Mouse (Mus musculus) intestine, embryonic 16.5 days (tissue): ENCODE results near the gene Supt3. TPM values are rescaled to one million over a fixed set of nuclear protein-coding genes. Genes with fewer than 3 reads are reported as not detected.

Experiments used
- ATAC-seq: fragments of 200-750 bp; cut with Nextera tagmentation; 2 replicates; pipeline ENCODE4 v1.8.0; 2017; ENCODE audit warnings: moderate TSS enrichment, moderate library complexity
- H3K27ac ChIP-seq: fragments of 300-500 bp; sonication (generic); 2 replicates; pipeline ENCODE4 v1.5.1; 2014; ENCODE audit warnings: mild to moderate bottlenecking, low read length
- H3K27me3 ChIP-seq: fragments of 300-500 bp; sonication (generic); replicated peaks from 2 replicates; pipeline ENCODE4 v1.6.1; 2014; ENCODE audit warnings: low read length, control low read depth, mixed read lengths; ENCODE audit not compliant: control insufficient read depth, insufficient read depth
- H3K36me3 ChIP-seq: fragments of 300-500 bp; sonication (generic); 2 replicates; pipeline ENCODE4 v1.6.1; 2014; ENCODE audit warnings: low read length, control low read depth; ENCODE audit not compliant: control insufficient read depth, insufficient read depth
- H3K4me1 ChIP-seq: fragments of 300-500 bp; sonication (generic); 2 replicates; pipeline ENCODE4 v1.6.1; 2014; ENCODE audit warnings: low read length, control low read depth, mixed read lengths; ENCODE audit not compliant: control insufficient read depth, insufficient read depth
- H3K4me2 ChIP-seq: fragments of 300-500 bp; sonication (generic); 2 replicates; pipeline ENCODE4 v1.6.1; 2014; ENCODE audit warnings: low read depth, low read length, control low read depth
- H3K4me3 ChIP-seq: fragments of 300-500 bp; sonication (generic); 2 replicates; pipeline ENCODE4 v1.5.1; 2014; ENCODE audit warnings: mild to moderate bottlenecking, low read length
- H3K9ac ChIP-seq: fragments of 300-500 bp; sonication (generic); 2 replicates; pipeline ENCODE4 v1.6.1; 2014; ENCODE audit warnings: low read depth, low read length
- H3K9me3 ChIP-seq: fragments of 300-500 bp; sonication (generic); 2 replicates; pipeline ENCODE4 v1.6.1; 2016; ENCODE audit warnings: low read length, control low read depth; ENCODE audit not compliant: control insufficient read depth
- WGBS: fragments of 180-500 bp; shearing (Covaris S2); extraction: QIAGEN DNeasy Blood & Tissue Kit; methylation state at CpG from one replicate; pipeline ENCODE4 v1.1.7; 2014; 5-methylcytosine and 5-hydroxymethylcytosine counted together
- polyA plus RNA-seq: library from polyadenylated mRNA; unstranded; fragments of >200 nt; fragmentation: Nextera tagmentation; extraction: Ambion mirVana; gene quantifications from 2 replicates; pipeline ENCODE4 v1.2.1, GENCODE M21; 2015

Gene Supt3
- polyA plus RNA-seq, 1 experiment from 2014 or later = 15.7 TPM

DNA sequence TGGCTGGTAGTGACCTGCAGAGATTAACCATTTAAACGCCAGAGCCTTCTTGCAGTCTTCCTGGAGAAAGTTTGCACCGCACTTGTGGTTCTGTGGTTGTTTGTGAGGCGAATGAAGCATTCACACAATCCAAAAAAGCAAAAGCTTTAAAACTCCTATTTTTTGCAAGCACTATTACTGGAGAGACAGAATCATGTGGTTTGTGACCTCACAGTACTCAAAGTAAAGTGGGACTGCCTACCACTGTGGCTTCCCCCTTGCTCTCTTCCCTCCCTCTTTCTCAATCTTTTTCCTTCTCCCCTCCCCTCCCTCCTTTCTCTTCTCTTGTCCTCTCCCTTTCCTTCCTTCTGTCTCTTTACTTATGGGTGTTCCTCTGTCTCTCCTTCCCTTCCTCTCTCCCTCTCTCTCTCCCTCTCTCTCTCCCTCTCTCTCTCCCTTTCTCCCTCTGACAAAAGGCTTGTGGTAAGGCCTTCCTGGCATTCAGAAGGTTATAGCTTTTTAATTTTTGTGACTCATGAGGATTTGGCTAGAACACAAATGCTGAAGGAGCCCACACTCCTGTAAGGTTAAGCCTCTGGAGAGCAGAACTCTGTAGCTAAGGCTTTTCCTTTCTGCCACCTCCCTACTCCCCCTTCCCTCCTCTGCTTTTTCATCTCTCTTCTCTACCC is 37.7 kb downstream of the Supt3 start, which contains the start of gene Runx2:
TSS of gene Runx2 (minus strand) at position 290 of the 668 bp plus-strand sequence.
- Histone ChIP-seq H3K4me1 (no peaks in the 10 kb centered on the region; the same call in 1 of the 2 replicates), H3K27ac (no peak within 1 kb of the TSS), H3K36me3 (no peaks in the 10 kb centered on the region), H3K27me3 (no peaks in the 10 kb centered on the region), H3K4me2 (no peak within 1 kb of the TSS), H3K9ac (no peak within 1 kb of the TSS), H3K9me3 (no peaks in the 10 kb centered on the region), H3K4me3 (no peak within 1 kb of the TSS)
- no peak for ATAC-seq
- WGBS = 47% methylated on average over 3 of the region's 3 CpGs

DNA sequence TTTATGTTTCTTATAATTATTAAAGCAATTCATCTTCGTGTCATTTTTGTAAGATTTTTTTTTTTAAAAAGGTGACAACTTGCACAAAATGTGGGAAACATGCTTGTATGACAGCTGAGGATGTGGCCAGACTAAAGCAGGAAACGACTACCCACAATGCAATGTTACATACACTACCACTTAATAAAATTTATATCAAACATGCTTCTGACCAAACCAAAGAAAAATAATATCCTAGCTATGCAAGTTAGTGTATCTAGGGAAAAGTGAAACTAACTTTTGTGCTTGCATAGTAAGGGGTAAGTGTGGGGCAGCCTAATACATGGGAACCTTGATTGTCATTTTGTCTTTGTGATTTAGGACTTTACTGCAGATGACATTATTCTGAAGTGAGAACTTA is 41.9 kb downstream of the Supt3 start:
- no peak overlapping the region for H3K4me3 ChIP-seq
- H3K27ac ChIP-seq = no peak overlapping the region
- no peaks in the 10 kb centered on the region for H3K36me3 ChIP-seq
- no peaks in the 10 kb centered on the region for H3K27me3 ChIP-seq
- no peak overlapping the region for H3K9ac ChIP-seq
- H3K4me2 ChIP-seq = no peak overlapping the region
- H3K9me3 ChIP-seq = no peaks in the 10 kb centered on the region
- 73% methylated on average over 2 of the region's 2 CpGs for WGBS
- no peak for ATAC-seq
- no peaks in the 10 kb centered on the region; the same call in 1 of the 2 replicates for H3K4me1 ChIP-seq

DNA sequence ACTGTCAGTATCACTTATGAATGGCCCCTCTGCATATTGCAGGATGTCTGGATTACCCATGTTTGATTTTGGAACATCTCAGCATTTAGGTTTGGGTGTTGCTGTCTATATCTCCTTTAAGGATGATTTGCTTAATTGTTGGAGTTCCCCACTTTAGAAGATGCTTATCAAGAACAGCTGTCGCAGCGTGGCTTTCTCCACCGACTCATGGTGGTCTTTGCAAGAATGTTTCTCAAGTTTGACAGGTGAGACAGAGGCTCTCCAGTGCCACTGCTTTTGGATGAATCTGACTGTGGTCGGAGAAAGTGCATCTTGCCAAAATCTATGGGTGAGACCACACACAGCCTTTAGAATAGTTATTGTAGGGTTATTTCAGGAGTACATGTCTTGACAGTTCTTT is 42.9 kb downstream of the Supt3 start:
- Histone ChIP-seq H3K27ac (no peak overlapping the region), H3K4me1 (no peaks in the 10 kb centered on the region), H3K36me3 (no peaks in the 10 kb centered on the region), H3K9me3 (no peaks in the 10 kb centered on the region), H3K4me3 (no peak overlapping the region), H3K27me3 (no peaks in the 10 kb centered on the region), H3K9ac (no peak overlapping the region), H3K4me2 (no peak overlapping the region)
- ATAC-seq = no peak
- 71% methylated on average over 4 of the region's 4 CpGs for WGBS

DNA sequence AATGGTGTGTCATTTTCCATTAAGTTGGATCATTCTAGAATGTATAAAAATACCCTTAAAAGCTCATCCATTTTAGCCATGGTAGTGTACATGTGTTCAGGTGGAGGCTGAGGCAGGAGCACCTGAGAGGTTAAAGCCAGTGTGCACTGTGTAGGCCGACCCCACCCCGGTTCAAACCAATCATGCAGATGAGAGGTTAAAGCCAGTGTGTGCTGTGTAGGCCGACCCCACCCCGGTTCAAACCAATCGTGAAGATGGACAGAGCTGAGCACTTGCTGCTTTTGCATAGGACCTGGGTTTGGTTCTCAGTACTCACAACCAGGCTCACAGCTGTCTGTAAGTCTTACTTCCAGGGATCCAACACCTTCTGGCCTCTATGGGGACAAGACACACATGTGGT is 45.0 kb downstream of the Supt3 start:
- no peaks in the 10 kb centered on the region for H3K36me3 ChIP-seq
- no peaks in the 10 kb centered on the region for H3K9me3 ChIP-seq
- no peak overlapping the region for H3K27ac ChIP-seq
- H3K4me3 ChIP-seq = no peak overlapping the region
- H3K4me2 ChIP-seq = no peak overlapping the region
- no peak for ATAC-seq
- H3K9ac ChIP-seq = no peak overlapping the region
- H3K27me3 ChIP-seq = no peaks in the 10 kb centered on the region
- 88% methylated on average over 5 of the region's 5 CpGs for WGBS
- H3K4me1 ChIP-seq = no peaks in the 10 kb centered on the region

DNA sequence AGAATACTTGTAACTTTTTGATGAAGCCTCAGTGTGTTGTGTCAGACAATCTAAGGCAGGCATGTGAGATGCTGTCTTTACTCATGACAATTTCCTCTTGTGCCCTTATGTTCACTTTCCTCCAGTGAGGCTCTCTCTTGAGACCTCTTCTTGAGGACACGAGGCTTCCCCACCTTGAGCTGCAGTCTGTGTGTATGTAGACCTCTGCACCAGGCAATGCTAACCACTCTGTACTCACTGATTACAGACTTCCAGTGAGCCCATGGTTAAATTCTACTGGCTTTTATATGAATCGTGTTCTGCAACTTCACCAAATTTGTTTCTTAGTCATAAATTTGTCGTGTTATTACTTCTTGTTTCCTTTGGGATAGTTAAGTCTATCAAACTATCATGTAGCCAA is 50.2 kb downstream of the Supt3 start:
- no peak overlapping the region for H3K9ac ChIP-seq
- no peaks in the 10 kb centered on the region for H3K9me3 ChIP-seq
- no peak overlapping the region for H3K27ac ChIP-seq
- no peak overlapping the region for H3K4me2 ChIP-seq
- WGBS = 76% methylated on average over 3 of the region's 3 CpGs
- no peaks in the 10 kb centered on the region for H3K4me1 ChIP-seq
- H3K4me3 ChIP-seq = no peak overlapping the region
- no peaks in the 10 kb centered on the region for H3K27me3 ChIP-seq
- no peak for ATAC-seq
- H3K36me3 ChIP-seq = no peaks in the 10 kb centered on the region

DNA sequence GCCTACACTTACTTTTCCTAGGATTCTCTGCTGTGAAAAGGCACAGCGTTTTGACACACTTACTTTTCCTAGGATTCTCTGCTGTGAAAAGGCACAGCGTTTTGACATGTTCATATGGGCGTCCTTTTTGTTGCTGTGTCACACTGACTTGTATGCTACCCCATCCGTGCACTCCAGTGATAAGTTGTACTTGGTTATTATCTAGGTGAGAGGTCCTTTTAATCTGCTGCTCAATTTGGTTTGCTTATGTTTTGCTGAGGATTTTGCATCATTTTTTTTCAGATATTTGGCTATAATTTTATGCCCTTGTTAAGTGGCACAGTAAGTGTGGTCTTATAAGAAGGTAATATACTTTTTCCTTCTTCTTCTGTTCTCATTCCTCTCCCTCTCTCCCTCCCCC is 51.0 kb downstream of the Supt3 start:
- Histone ChIP-seq H3K9ac (no peak overlapping the region), H3K4me3 (no peak overlapping the region), H3K36me3 (no peaks in the 10 kb centered on the region), H3K27me3 (no peaks in the 10 kb centered on the region), H3K9me3 (no peaks in the 10 kb centered on the region), H3K4me2 (no peak overlapping the region), H3K4me1 (no peaks in the 10 kb centered on the region), H3K27ac (no peak overlapping the region)
- WGBS = 81% methylated on average over 4 of the region's 4 CpGs
- ATAC-seq = no peak

DNA sequence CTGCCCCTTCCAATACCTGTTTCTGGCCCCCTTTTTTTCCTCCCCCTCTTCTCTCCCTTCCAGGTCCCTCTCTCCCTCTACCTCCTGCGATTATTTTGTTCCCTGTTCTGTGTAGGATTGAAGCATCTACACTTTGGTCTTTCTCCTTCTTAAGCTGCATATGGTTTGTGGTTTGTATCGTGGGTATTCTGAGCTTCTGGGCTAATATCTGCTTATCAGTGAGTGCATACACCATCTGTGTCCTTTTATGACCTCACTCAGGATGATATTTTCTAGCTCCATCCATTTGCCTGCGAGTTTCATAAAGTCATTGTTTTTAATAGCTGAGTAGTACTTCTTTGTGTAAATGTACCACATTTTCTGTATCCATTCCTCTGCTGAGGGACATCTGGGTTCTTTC is 52.6 kb downstream of the Supt3 start:
- no peak overlapping the region for H3K4me3 ChIP-seq
- no peaks in the 10 kb centered on the region for H3K4me1 ChIP-seq
- H3K9me3 ChIP-seq = no peaks in the 10 kb centered on the region
- no peaks in the 10 kb centered on the region for H3K36me3 ChIP-seq
- no peaks in the 10 kb centered on the region for H3K27me3 ChIP-seq
- 82% methylated on average over 3 of the region's 3 CpGs for WGBS
- no peak overlapping the region for H3K27ac ChIP-seq
- no peak overlapping the region for H3K4me2 ChIP-seq
- no peak overlapping the region for H3K9ac ChIP-seq
- ATAC-seq = no peak

DNA sequence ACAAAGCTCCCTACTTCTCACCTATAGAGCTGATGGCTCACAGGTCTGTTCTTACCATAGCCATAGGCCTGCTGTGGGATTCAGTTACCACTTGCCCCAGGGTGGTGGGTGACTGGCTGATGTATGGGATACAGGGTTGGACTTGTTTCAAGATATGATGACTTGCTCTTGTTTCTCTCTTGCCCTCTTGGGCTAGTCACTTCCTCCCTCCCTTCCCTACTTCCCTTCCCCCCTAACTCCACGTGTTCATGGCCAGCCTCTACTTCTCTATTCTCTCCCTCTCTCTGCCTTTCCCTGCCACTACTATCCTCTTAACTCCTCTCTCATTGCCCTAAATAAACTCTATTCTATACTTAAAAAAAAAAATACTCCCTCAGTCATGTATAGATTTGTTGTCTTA is 54.2 kb downstream of the Supt3 start:
- Histone ChIP-seq H3K27me3 (no peaks in the 10 kb centered on the region), H3K4me2 (no peak overlapping the region), H3K4me1 (no peaks in the 10 kb centered on the region), H3K4me3 (no peak overlapping the region), H3K9ac (no peak overlapping the region), H3K9me3 (no peaks in the 10 kb centered on the region), H3K36me3 (no peaks in the 10 kb centered on the region), H3K27ac (no peak overlapping the region)
- no peak for ATAC-seq
- 56% methylated on average over 1 of the region's 1 CpGs for WGBS

DNA sequence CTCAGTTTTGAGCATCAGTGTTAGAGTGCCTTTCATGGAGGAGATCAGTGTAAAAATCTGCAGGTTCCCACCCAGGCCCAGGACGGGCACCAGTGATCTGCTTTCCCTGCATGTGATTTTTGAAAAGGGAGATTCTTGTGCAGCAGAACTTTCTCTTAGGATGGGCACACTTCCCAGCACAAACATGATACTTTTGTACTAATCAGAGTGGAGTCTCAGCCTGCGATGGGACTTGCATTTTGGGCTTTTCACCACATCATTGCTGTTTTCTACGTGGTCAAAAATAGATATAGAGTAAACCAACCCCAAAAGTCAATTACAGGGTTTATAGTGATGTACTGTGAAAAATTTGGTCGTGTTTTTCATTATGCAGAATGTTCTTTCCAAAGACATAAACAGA is 65.2 kb downstream of the Supt3 start:
- H3K4me1 ChIP-seq = no peaks in the 10 kb centered on the region
- H3K27ac ChIP-seq = no peak overlapping the region
- no peak overlapping the region for H3K4me3 ChIP-seq
- no peaks in the 10 kb centered on the region for H3K27me3 ChIP-seq
- no peak for ATAC-seq
- no peaks in the 10 kb centered on the region for H3K36me3 ChIP-seq
- no peaks in the 10 kb centered on the region for H3K9me3 ChIP-seq
- 79% methylated on average over 4 of the region's 4 CpGs for WGBS
- H3K9ac ChIP-seq = no peak overlapping the region
- H3K4me2 ChIP-seq = no peak overlapping the region

DNA sequence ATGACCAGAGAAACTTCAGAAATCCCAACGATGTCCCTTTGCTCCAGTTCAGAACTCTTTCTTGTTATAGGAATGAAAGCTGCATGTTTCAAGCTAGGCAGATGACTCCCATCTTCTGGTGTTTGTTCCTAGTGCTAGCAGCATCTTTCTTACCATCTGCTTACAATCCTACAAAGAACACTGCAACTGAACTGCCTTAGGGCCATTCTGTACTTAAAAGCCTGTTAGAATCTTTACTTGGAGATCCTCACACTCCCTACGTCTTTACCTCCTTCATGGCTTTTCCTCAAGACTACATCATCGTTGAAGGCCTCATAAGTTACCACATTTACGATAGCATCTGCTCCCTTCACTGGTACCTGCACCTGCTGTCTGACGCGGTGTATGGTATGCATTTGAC is 86.2 kb downstream of the Supt3 start:
- Histone ChIP-seq H3K36me3 (no peaks in the 10 kb centered on the region), H3K4me1 (no peaks in the 10 kb centered on the region), H3K9me3 (no peaks in the 10 kb centered on the region), H3K27me3 (no peaks in the 10 kb centered on the region), H3K27ac (no peak overlapping the region), H3K4me2 (no peak overlapping the region), H3K4me3 (no peak overlapping the region), H3K9ac (no peak overlapping the region)
- ATAC-seq = no peak
- 95% methylated on average over 6 of the region's 6 CpGs for WGBS
